Mouse (Mus musculus) cerebellum, postnatal 14 days (tissue): ENCODE measurements around the gene Gm28047.
"Not testable (repeated sequence)": the region's sequence is repeated elsewhere in the genome, so short reads cannot be mapped to it uniquely, and the experiment has no call there.

Experiments
- DNase-seq, 2 experiments: peaks; one replicate each; pipeline ENCODE4 v3.0.0; 2021; ENCODE audit warnings: mixed read lengths in 2 of 2

Gene Gm28047

GRCm38 (mm10) chr15:102619486-102619885 lies 5.4 kb downstream of the Gm28047 start:
- no peak for DNase-seq

- no peak for DNase-seq
Observed at GRCm38 (mm10) chr15:102617654-102618053, 7.2 kb downstream of the Gm28047 start.

GRCm38 (mm10) chr15:102616174-102616573 lies 8.7 kb downstream of the Gm28047 start:
- no peak for DNase-seq

- DNase-seq = no peak
Observed at GRCm38 (mm10) chr15:102614224-102614623, 10.6 kb downstream of the Gm28047 start.

- no peak for DNase-seq
Observed at GRCm38 (mm10) chr15:102612966-102613365, 11.9 kb downstream of the Gm28047 start.

GRCm38 (mm10) chr15:102608586-102608985 lies 16.3 kb downstream of the Gm28047 start:
- DNase-seq = not testable (repeated sequence)

- no peak for DNase-seq
Observed at GRCm38 (mm10) chr15:102593996-102594656, 30.7 kb downstream of the Gm28047 start.

GRCm38 (mm10) chr15:102592674-102593073 lies 32.2 kb downstream of the Gm28047 start:
- peak in 1 of 2 experiments; percentile 32 for DNase-seq

GRCm38 (mm10) chr15:102590567-102590966 lies 34.3 kb downstream of the Gm28047 start:
- no peak for DNase-seq

- no peak for DNase-seq
Observed at GRCm38 (mm10) chr15:102589826-102590225, 35.0 kb downstream of the Gm28047 start.

GRCm38 (mm10) chr15:102585501-102585900 lies 39.4 kb downstream of the Gm28047 start:
- no peak for DNase-seq

GRCm38 (mm10) chr15:102583708-102584383 lies 41.0 kb downstream of the Gm28047 start:
- DNase-seq = peak; percentile 73 to 78

- no peak for DNase-seq
Observed at GRCm38 (mm10) chr15:102581205-102581604, 43.7 kb downstream of the Gm28047 start.

- DNase-seq = no peak
Observed at GRCm38 (mm10) chr15:102578351-102578750, 46.5 kb downstream of the Gm28047 start.

- no peak for DNase-seq
Observed at GRCm38 (mm10) chr15:102576972-102577371, 47.9 kb downstream of the Gm28047 start.

- no peak for DNase-seq
Observed at GRCm38 (mm10) chr15:102572081-102572480, 52.8 kb downstream of the Gm28047 start.

- DNase-seq = no peak
Observed at GRCm38 (mm10) chr15:102567849-102568248, 57.0 kb downstream of the Gm28047 start.

GRCm38 (mm10) chr15:102563681-102564080 lies 61.2 kb downstream of the Gm28047 start:
- peak; percentile 47 to 51 for DNase-seq

- no peak for DNase-seq
Observed at GRCm38 (mm10) chr15:102563061-102563460, 61.8 kb downstream of the Gm28047 start.

GRCm38 (mm10) chr15:102562491-102562890 lies 62.4 kb downstream of the Gm28047 start:
- DNase-seq = no peak

GRCm38 (mm10) chr15:102557580-102557979 lies 67.3 kb downstream of the Gm28047 start:
- DNase-seq = peak; percentile 41 to 43

- DNase-seq = no peak
Observed at GRCm38 (mm10) chr15:102555581-102555980, 69.3 kb downstream of the Gm28047 start.

- no peak for DNase-seq
Observed at GRCm38 (mm10) chr15:102552599-102552998, 72.3 kb downstream of the Gm28047 start.

GRCm38 (mm10) chr15:102547478-102547877 lies 77.4 kb downstream of the Gm28047 start:
- peak; percentile 94 to 97 for DNase-seq
